18 mouse cellular contexts compared by ENCODE assay signal in genomic region chr15:97111320-97112192, GRCm38 (mm10). TPM values are rescaled to one million over a fixed set of nuclear protein-coding genes. Genes with fewer than 3 reads are reported as not detected.
A peak's percentile ranks its signal among the peaks of the same experiment; 100 is the strongest.
DNase-seq lines count a peak whose midpoint lies in the region; ATAC-seq lines count a peak whose summit lies in the region.
"Had no signal": no experiment of that assay in that cellular context is flagged by ENCODE, and none has a peak within 500 bp of the region (broad histone marks: within the 10 kb centered on the region; RNA-seq: fewer than 3 reads in every experiment).

No protein-coding gene starts in this region.

- no peak overlapping the region for H3K9ac ChIP-seq in forebrain, embryonic 16.5 days (replicated peaks; ENCODE audit: low read depth, low read length)
- H3K9ac ChIP-seq in midbrain, embryonic 11.5 days (ENCODE audit: low read length) = no peak overlapping the region
- H3K9ac ChIP-seq in midbrain, embryonic 14.5 days (replicated peaks; ENCODE audit: low read length) = no peak overlapping the region
- H3K9ac ChIP-seq: liver, embryonic 14.5 days had no signal

- H3K9me3 ChIP-seq in forebrain, embryonic 10.5 days = no peaks in the 10 kb centered on the region
- H3K9me3 ChIP-seq in forebrain, embryonic 16.5 days (ENCODE audit: control insufficient read depth, low read length) = no peaks in the 10 kb centered on the region
- no peaks in the 10 kb centered on the region for H3K9me3 ChIP-seq in midbrain, embryonic 11.5 days (ENCODE audit: control insufficient read depth, low read length)
- no peaks in the 10 kb centered on the region for H3K9me3 ChIP-seq in midbrain, embryonic 14.5 days (ENCODE audit: control insufficient read depth, low read length)
- H3K9me3 ChIP-seq in hindbrain, embryonic 10.5 days = no peaks in the 10 kb centered on the region

- no peak for ATAC-seq in forebrain, embryonic 16.5 days
- ATAC-seq in midbrain, embryonic 11.5 days (ENCODE audit: low FRiP score) = no peak
- no peak for ATAC-seq in midbrain, embryonic 14.5 days (ENCODE audit: low FRiP score, low TSS enrichment)
- peak; percentile 52 for ATAC-seq in granulocyte monocyte progenitor cell, adult 5-6 weeks (replicated peaks; ENCODE audit: poor library complexity, severe bottlenecking)
- ATAC-seq: midbrain, embryonic 16.5 days had no signal

- no peak for DNase-seq in forebrain, embryonic 10.5 days (ENCODE audit: extremely low spot score, low spot score)
- peak; percentile 73 for DNase-seq in midbrain, embryonic 11.5 days (ENCODE audit: low spot score, missing footprints)
- no peak for DNase-seq in midbrain, embryonic 14.5 days
- no peak for DNase-seq in hindbrain, embryonic 10.5 days (ENCODE audit: low spot score)
- no peak for DNase-seq in left cerebral cortex, postnatal 4 days
- DNase-seq in testis, postnatal 14 days (ENCODE audit: low spot score) = no peak
- DNase-seq: adrenal gland, postnatal 25 days; heart, adult 2 months; kidney, postnatal 10 days; layer of hippocampus, postnatal 36 days; lung, postnatal 36 days; spleen, adult 18-20 months had no signal

- 65% methylated on average over 11 of the region's 11 CpGs for WGBS in forebrain, embryonic 10.5 days
- 76% methylated on average over 11 of the region's 11 CpGs for WGBS in forebrain, embryonic 16.5 days
- 84% methylated on average over 11 of the region's 11 CpGs for WGBS in midbrain, embryonic 11.5 days
- 86% methylated on average over 11 of the region's 11 CpGs for WGBS in midbrain, embryonic 14.5 days
- 79% methylated on average over 11 of the region's 11 CpGs for WGBS in hindbrain, embryonic 10.5 days

- no peaks in the 10 kb centered on the region for H3K36me3 ChIP-seq in forebrain, embryonic 10.5 days (replicated peaks)
- H3K36me3 ChIP-seq in forebrain, embryonic 16.5 days (ENCODE audit: control insufficient read depth, insufficient read depth) = no peaks in the 10 kb centered on the region
- H3K36me3 ChIP-seq in midbrain, embryonic 11.5 days (ENCODE audit: control insufficient read depth, insufficient read depth, low read length) = no peaks in the 10 kb centered on the region
- H3K36me3 ChIP-seq in midbrain, embryonic 14.5 days (ENCODE audit: control insufficient read depth, insufficient read depth, low read length) = no peaks in the 10 kb centered on the region
- H3K36me3 ChIP-seq in hindbrain, embryonic 10.5 days = no peaks in the 10 kb centered on the region

- peak overlapping the region; percentile 75 for H3K27ac ChIP-seq in forebrain, embryonic 10.5 days
- H3K27ac ChIP-seq in forebrain, embryonic 16.5 days (ENCODE audit: low read length) = no peak overlapping the region
- no peak overlapping the region for H3K27ac ChIP-seq in midbrain, embryonic 11.5 days (ENCODE audit: low read depth, low read length)
- H3K27ac ChIP-seq in midbrain, embryonic 14.5 days (replicated peaks; ENCODE audit: low read depth, low read length) = no peak overlapping the region
- no peak overlapping the region for H3K27ac ChIP-seq in hindbrain, embryonic 10.5 days
- H3K27ac ChIP-seq: heart, adult 2 months; liver, embryonic 14.5 days had no signal

- H3K27me3 ChIP-seq in forebrain, embryonic 10.5 days (ENCODE audit: poor library complexity, severe bottlenecking) = no peaks in the 10 kb centered on the region
- H3K27me3 ChIP-seq in forebrain, embryonic 16.5 days (replicated peaks; ENCODE audit: control insufficient read depth, insufficient read depth, low read length) = no peaks in the 10 kb centered on the region
- H3K27me3 ChIP-seq in midbrain, embryonic 11.5 days (ENCODE audit: control insufficient read depth, insufficient read depth, low read length) = no peaks in the 10 kb centered on the region
- no peaks in the 10 kb centered on the region for H3K27me3 ChIP-seq in midbrain, embryonic 14.5 days (ENCODE audit: control insufficient read depth, insufficient read depth, low read length)
- no peaks in the 10 kb centered on the region for H3K27me3 ChIP-seq in hindbrain, embryonic 10.5 days (ENCODE audit: insufficient read depth, poor library complexity, severe bottlenecking)

- intact Hi-C loops in left cerebral cortex, postnatal 4 days (cut with DNase I) = no loop called here

- H3K4me2 ChIP-seq in forebrain, embryonic 16.5 days (ENCODE audit: low read length) = no peak overlapping the region
- H3K4me2 ChIP-seq in midbrain, embryonic 11.5 days = no peak overlapping the region
- no peak overlapping the region for H3K4me2 ChIP-seq in midbrain, embryonic 14.5 days (ENCODE audit: low read length)

- H3K4me3 ChIP-seq in forebrain, embryonic 10.5 days = no peak overlapping the region
- H3K4me3 ChIP-seq in forebrain, embryonic 16.5 days (replicated peaks; ENCODE audit: low read length) = no peak overlapping the region
- H3K4me3 ChIP-seq in midbrain, embryonic 11.5 days (ENCODE audit: low read depth, low read length) = no peak overlapping the region
- H3K4me3 ChIP-seq in midbrain, embryonic 14.5 days (replicated peaks; ENCODE audit: low read depth, low read length) = no peak overlapping the region
- no peak overlapping the region for H3K4me3 ChIP-seq in hindbrain, embryonic 10.5 days
- H3K4me3 ChIP-seq: erythroblast, embryonic 14.5 days; heart, adult 2 months had no signal

- 0 out of 2 replicates have a peak, but pooled peaks cover 5% of the 10 kb centered on the region for H3K4me1 ChIP-seq in forebrain, embryonic 10.5 days
- no peaks in the 10 kb centered on the region for H3K4me1 ChIP-seq in forebrain, embryonic 16.5 days (replicated peaks; ENCODE audit: control insufficient read depth, insufficient read depth, low read length)
- no peaks in the 10 kb centered on the region for H3K4me1 ChIP-seq in midbrain, embryonic 11.5 days (ENCODE audit: control insufficient read depth, insufficient read depth, low read length)
- H3K4me1 ChIP-seq in midbrain, embryonic 14.5 days (ENCODE audit: control insufficient read depth, insufficient read depth, low read length) = no peaks in the 10 kb centered on the region
- peaks cover 5% of the 10 kb centered on the region; the same call in 1 of the 2 replicates for H3K4me1 ChIP-seq in hindbrain, embryonic 10.5 days (replicated peaks)

RNA-seq across cellular contexts. Expression of gene Slc38a4, which starts 55.8 kb away (rescaled TPM):
- polyA plus RNA-seq in forebrain, embryonic 10.5 days (2016; fragmentation: Nextera tagmentation; extraction: Ambion mirVana) = 31.2 and 33.2 TPM in 2 replicates
- 3.7 and 5.0 TPM in 2 replicates for polyA plus RNA-seq in forebrain, embryonic 16.5 days (2015; fragmentation: Nextera tagmentation; extraction: Ambion mirVana)
- 20.9 and 25.3 TPM in 2 replicates for polyA plus RNA-seq in midbrain, embryonic 11.5 days (2014; fragmentation: Nextera tagmentation; extraction: Ambion mirVana)
- polyA plus RNA-seq in midbrain, embryonic 14.5 days (2014; fragmentation: Nextera tagmentation; extraction: Ambion mirVana) = 1.5 and 3.9 TPM in 2 replicates
- total RNA-seq in granulocyte monocyte progenitor cell, adult 5-6 weeks (2014; fragmentation: Nextera tagmentation) = not detected in 2 replicates
- total RNA-seq in granulocyte monocyte progenitor cell, adult 5-6 weeks (2017) = not detected in 2 replicates
- polyA plus RNA-seq in hindbrain, embryonic 10.5 days (2016; fragmentation: Nextera tagmentation; extraction: Ambion mirVana) = 28.6 and 37.9 TPM in 2 replicates
- 1 to 10 TPM; 2.8 to 3.1 TPM for total RNA-seq in left cerebral cortex, postnatal 4 days (2021)
- total RNA-seq: hematopoietic stem cell, adult 5-6 weeks had no signal
